Mouse (Mus musculus) spleen, adult 2 months (tissue): ENCODE measurements around the gene Zfp784. TPM values are rescaled to one million over a fixed set of nuclear protein-coding genes. Genes with fewer than 3 reads are reported as not detected.
"Not testable (repeated sequence)": the region's sequence is repeated elsewhere in the genome, so short reads cannot be mapped to it uniquely, and the experiment has no call there.

Experiments used
- DNase-seq, 2 experiments: peaks; one replicate each; pipeline versions ENCODE4 v3.0.0 to v3.0.0-alpha.2; 2012 to 2021; ENCODE audit warnings: low spot score in 2 of 2, low read depth in 1 of 2
- H3K27ac ChIP-seq: fragments of 200-500 bp; 2 replicates; pipeline ENCODE4 v1.5.1; 2012; ENCODE audit warnings: low read length, inconsistent platforms; ENCODE audit not compliant: insufficient read depth
- H3K27me3 ChIP-seq: fragments of 200-500 bp; 2 replicates; pipeline ENCODE4 v1.6.1; 2012; ENCODE audit warnings: mild to moderate bottlenecking, moderate library complexity, low read length, inconsistent platforms; ENCODE audit not compliant: control insufficient read depth, insufficient read depth
- H3K36me3 ChIP-seq: fragments of 200-500 bp; 2 replicates; pipeline ENCODE4 v1.6.1; 2012; ENCODE audit warnings: mild to moderate bottlenecking, low read length, inconsistent platforms; ENCODE audit not compliant: control insufficient read depth, insufficient read depth
- H3K4me1 ChIP-seq: fragments of 200-500 bp; 2 replicates; pipeline ENCODE4 v1.6.1; 2011; ENCODE audit warnings: inconsistent platforms; ENCODE audit not compliant: control insufficient read depth, insufficient read depth, insufficient read length
- H3K4me3 ChIP-seq: fragments of 200-500 bp; 2 replicates; pipeline ENCODE4 v1.5.1; 2011; ENCODE audit warnings: mild to moderate bottlenecking, inconsistent platforms; ENCODE audit not compliant: insufficient read depth, insufficient read length; ENCODE audit errors: extremely low read depth
- CTCF ChIP-seq: fragments of 200-500 bp; IDR thresholded peaks from 2 replicates; pipeline ENCODE4 v1.5.1; 2011; ENCODE audit warnings: mild to moderate bottlenecking, inconsistent platforms; ENCODE audit not compliant: insufficient read depth, insufficient read length, insufficient replicate concordance; ENCODE audit errors: extremely low read depth
- POLR2A ChIP-seq: fragments of 200-500 bp; IDR thresholded peaks from 2 replicates; pipeline ENCODE4 v1.6.1; 2011; ENCODE audit warnings: low read depth, low read length, inconsistent platforms
- WGBS: fragments of 180-500 bp; shearing (Covaris S2); methylation state at CpG from one replicate; pipeline ENCODE4 v1.1.7; 2018; 5-methylcytosine and 5-hydroxymethylcytosine counted together
- polyA plus RNA-seq: library from polyadenylated mRNA; depleted of rRNA; stranded (reverse); fragments of >200 nt; gene quantifications from 2 replicates; pipeline ENCODE4 v1.2.3, GENCODE M21; 2012

Zfp784 gene
- polyA plus RNA-seq, 1 experiment = 4.2 TPM

- WGBS = 39% methylated on average over 3 of the region's 3 CpGs
- Histone ChIP-seq H3K27ac (peak overlapping the region; percentile 88), H3K4me1 (no peaks in the 10 kb centered on the region; the same call in 1 of the 2 replicates), H3K27me3 (no peaks in the 10 kb centered on the region; the same call in 1 of the 2 replicates), H3K4me3 (no peak overlapping the region; the same call in 1 of the 2 replicates), H3K36me3 (peaks cover 15% of the 10 kb centered on the region)
- no peak for DNase-seq
- no peak for TF ChIP-seq CTCF
- no peak for TF ChIP-seq POLR2A
These were observed 22.2 kb downstream of the Zfp784 start for GRCm38 (mm10) chr7:5016057-5016456.

GRCm38 (mm10) chr7:5015118-5016001 lies 22.9 kb downstream of the Zfp784 start, which contains the start of gene Gm44973:
Gm44973 (plus strand) TSS chr7:5015496.
- peak; percentile 39 for TF ChIP-seq POLR2A
- no peak for TF ChIP-seq CTCF
- Histone ChIP-seq H3K27ac (peak within 1 kb of the TSS; percentile 99), H3K27me3 (no peaks in the 10 kb centered on the region; the same call in 1 of the 2 replicates), H3K4me1 (no peaks in the 10 kb centered on the region; the same call in 1 of the 2 replicates), H3K4me3 (peak within 1 kb of the TSS; percentile 96), H3K36me3 (peaks cover 20% of the 10 kb centered on the region)
- peak; percentile 91 to 95 for DNase-seq
- WGBS = under 1% methylated on average over 65 of the region's 76 CpGs

- Histone ChIP-seq H3K27me3 (no peaks in the 10 kb centered on the region; the same call in 1 of the 2 replicates), H3K4me1 (no peaks in the 10 kb centered on the region; the same call in 1 of the 2 replicates), H3K36me3 (peaks cover 22% of the 10 kb centered on the region), H3K4me3 (peak within 1 kb of the TSS; percentile 96), H3K27ac (peak within 1 kb of the TSS; percentile 99)
- no peak for TF ChIP-seq CTCF
- no peak for TF ChIP-seq POLR2A
- under 1% methylated on average over 39 of the region's 42 CpGs for WGBS
- peak; percentile 94 to 97 for DNase-seq
These were observed 23.8 kb downstream of the Zfp784 start, which contains the start of the genes Zfp524 and Fiz1 for GRCm38 (mm10) chr7:5014251-5015117. Zfp524 (plus strand) TSS chr7:5014415. Fiz1 (minus strand) TSS chr7:5014697.

GRCm38 (mm10) chr7:5012681-5013513 lies 25.3 kb downstream of the Zfp784 start:
- Histone ChIP-seq H3K36me3 (peaks cover 37% of the 10 kb centered on the region), H3K4me1 (no peaks in the 10 kb centered on the region), H3K4me3 (no peak overlapping the region), H3K27ac (no peak overlapping the region), H3K27me3 (no peaks in the 10 kb centered on the region; the same call in 1 of the 2 replicates)
- DNase-seq = no peak
- TF ChIP-seq POLR2A (no peak), CTCF (no peak)
- 84% methylated on average over 27 of the region's 27 CpGs for WGBS

GRCm38 (mm10) chr7:5008229-5008628 lies 30.0 kb downstream of the Zfp784 start:
- no peak for DNase-seq
- Histone ChIP-seq H3K36me3 (peaks cover 41% of the 10 kb centered on the region), H3K27me3 (no peaks in the 10 kb centered on the region), H3K4me1 (no peaks in the 10 kb centered on the region), H3K4me3 (no peak overlapping the region), H3K27ac (no peak overlapping the region)
- no peak for TF ChIP-seq CTCF
- no peak for TF ChIP-seq POLR2A
- 96% methylated on average over 26 of the region's 26 CpGs for WGBS

GRCm38 (mm10) chr7:5002876-5003275 lies 35.4 kb downstream of the Zfp784 start:
- H3K4me1 ChIP-seq, DNase-seq, H3K27me3 ChIP-seq, H3K36me3 ChIP-seq, H3K4me3 ChIP-seq, H3K27ac ChIP-seq: not testable (repeated sequence)
- 76% methylated on average over 8 of the region's 8 CpGs for WGBS
